Mouse (Mus musculus): ENCODE results near the gene Rita1.

The Rita1 gene

DNA sequence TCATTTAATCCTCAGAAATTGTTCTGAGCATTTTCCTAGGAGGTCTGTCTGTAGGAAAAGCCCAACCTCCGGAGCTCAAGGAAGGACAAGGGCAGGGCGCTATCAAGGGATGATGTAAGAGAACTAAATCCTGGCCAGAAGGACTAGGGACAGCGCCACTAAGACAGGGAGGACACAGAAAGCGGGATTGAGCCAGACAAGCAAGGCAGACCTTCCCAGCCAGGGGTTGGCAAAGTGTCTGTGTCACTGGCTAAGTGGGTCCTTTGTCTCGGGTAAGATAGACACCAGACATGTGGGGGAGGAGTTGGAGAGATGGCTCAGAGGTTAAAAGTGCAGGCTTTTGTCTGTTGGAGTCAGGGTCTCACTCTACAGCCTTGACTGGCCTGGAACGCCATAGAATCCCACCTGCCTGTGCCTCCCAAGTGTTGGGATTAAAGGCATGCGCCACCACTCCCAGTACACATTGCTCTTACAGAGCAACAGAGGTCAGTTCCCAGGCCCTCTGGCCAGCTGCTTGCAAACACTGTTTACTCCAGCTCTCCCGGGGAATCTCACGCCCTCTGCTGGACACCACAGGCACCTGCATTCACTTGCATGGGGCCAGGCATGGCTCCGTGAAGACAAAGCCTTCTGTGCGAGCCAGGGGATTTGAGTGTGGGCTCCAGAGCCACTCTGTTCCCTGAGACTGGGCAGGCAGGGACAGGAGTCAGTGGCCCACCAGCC, 11.3 kb downstream of the Rita1 start:
- peak in 1 of 2 experiments; percentile 79 for DNase-seq (ENCODE audit: low spot score in 2 of 2)

DNA sequence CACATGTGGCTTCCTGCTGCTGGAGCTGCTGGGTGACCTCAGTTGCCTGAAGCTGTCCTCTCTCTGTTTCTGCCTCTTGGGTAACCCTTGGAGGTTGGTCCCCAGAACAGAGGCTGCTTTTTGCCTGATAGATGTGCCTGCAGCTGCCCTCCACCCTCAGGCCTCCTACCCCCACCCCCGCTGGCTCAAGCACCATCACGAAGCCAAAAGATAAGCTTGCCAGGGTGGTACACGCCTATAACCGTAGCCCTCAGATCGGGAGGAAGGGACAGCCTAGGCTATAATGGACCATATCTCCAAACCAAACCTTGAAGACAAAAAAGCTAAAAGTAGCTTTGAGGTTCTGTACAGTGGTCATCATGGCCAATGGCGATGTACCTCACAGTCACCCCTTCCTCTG, 12.8 kb downstream of the Rita1 start:
- DNase-seq (ENCODE audit: low spot score in 2 of 2) = peak in 1 of 2 experiments; percentile 53

DNA sequence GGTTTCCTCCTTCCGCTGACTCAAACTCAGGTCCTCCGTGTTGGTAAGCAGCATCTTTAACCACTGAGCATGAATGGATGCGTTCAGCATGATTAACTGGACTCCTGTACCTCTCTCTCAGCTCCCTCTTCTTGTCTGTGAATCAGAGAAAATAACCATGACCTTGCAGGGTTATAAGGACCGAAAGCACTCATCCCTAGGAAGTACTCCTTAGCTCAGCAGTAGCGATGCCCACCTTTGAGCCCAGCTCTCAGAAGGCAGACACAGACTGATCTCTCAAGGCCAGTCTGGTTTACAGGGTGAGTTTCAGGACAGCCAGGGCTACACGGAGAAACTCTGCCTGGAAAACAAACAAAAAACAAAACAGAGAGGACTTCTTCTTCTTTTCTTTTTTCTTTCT, 17.9 kb downstream of the Rita1 start:
- no peak for DNase-seq (ENCODE audit: low spot score in 2 of 2)

DNA sequence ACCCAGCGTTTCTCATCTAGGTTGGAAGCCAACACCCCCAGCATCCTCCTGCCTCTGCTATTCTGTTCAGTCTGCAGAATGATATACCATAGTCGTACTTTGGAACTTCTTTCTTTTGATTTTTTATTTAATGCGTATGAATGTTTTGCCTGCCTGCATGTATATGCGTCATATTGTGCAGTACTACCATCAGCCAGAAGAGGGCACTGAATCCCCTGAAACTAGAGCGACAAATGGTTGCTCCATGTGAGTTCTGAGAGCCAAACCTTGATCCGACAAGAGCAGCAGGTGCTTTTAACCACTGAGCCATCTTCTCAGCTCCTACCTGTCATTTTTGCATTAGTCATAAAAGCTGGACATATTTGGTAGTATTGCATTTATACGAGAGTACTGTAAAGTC, 20.2 kb downstream of the Rita1 start:
- no peak for DNase-seq (ENCODE audit: low spot score in 2 of 2)

DNA sequence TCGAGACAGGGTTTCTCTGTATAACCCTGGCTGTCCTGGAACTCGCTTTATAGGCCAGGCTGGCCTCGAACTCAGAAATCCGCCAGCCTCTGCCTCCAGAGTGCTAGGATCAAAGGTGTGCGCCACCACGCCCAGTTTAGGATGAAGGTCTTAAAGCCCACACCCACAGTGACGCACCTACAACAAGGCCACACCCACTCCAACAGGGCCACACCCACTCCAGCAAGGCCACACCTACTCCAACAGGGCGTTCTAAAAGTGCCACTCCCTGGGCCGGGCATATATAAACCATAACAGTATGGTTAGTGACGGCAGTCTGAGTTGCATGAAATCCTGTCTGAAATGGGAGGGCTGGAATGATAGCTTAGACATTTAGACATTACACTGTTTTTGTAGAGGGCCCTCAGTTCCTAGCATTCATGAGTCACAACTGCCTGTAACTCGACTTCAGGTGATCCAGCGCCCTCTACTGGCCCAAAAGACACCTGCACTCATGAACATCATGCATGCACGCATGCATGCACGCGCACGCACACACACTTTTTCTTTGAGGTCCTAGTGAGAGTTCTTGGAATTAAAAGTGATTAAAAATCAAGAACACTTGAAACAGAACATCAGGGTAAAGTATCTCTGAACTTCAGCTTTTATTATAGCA, 21.9 kb downstream of the Rita1 start:
- DNase-seq (ENCODE audit: low spot score in 2 of 2) = no peak

DNA sequence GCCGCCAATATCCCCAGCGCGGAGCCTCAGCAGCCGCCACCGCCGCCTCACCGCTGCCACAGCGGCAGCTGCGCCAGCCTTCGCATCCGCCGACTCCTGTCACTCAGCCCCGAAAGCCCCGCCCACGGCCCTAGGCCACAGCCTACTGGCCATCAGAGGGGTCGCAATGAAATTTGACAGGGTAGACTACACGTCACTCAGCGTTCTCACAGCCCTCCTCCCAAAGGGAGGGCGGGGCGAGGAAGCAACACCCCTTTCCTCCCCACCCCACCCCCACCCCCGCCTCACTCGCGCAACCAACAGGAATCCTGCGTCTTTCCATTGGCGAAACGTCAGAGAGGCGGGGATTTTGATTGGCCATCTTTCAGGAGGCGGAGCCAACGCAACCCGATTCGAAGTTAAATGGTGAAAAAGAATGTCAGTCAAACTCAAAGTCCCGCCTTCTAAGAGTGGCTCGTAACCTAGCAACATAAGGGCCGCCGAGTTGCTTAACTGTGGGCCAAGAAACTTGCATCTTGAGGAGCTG, 23.8 kb downstream of the Rita1 start, which contains the start of the genes Tpcn1 and Iqcd:
Gene Tpcn1, minus strand, starts transcription at position 105 of the 526 bp plus-strand sequence.
Gene Iqcd, plus strand, starts transcription at position 448 of the 526 bp plus-strand sequence.
- DNase-seq (ENCODE audit: low spot score in 2 of 2) = peak; percentile 99

DNA sequence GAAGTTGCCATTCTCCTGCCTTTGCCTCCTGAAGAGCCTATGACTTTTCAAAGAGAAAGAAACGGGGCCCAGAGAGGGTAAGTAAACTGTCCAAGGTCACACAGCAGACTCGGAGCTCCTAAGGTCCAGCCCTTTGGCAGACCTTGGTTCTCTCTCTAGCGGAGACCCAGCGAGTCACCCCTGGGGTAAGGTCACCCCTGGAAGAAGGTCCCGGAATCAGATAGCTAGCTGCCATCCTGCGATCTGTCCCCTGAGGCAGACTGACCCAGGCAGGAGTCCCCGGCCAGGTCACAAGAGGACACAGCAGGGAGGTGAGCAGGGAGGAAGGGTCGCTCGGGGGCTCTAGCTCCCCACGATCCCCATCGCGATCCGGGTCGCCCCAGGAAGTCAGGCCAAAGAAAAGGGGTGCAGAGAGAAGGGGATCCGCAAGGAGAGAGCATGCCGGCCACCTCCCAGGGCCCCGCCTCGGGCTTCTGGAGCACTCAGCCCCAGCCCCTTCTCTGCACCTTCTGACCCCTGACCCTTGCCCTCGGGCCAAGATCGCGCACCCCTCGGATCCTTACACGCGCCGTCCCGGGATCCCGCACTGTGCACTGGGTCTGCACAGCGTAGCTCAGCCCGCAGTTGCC, 24.3 kb downstream of the Rita1 start:
- DNase-seq (ENCODE audit: low spot score in 2 of 2) = no peak

DNA sequence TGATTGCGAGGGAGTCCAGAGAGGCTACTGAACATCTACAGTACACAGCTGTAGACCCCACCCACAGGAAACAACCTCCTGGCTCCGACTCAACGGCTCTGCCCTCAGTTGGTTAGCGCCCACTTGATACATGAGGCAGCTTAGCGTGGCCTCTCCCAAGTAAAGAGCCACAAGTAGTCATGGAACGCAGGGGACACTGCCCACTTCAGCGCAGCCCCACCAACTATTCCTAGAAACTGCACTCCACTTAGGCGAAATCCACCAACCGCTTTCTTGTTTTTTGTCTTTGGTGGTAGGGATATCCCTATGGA, 24.8 kb downstream of the Rita1 start:
- DNase-seq (ENCODE audit: low spot score in 2 of 2) = peak; percentile 67 to 79

DNA sequence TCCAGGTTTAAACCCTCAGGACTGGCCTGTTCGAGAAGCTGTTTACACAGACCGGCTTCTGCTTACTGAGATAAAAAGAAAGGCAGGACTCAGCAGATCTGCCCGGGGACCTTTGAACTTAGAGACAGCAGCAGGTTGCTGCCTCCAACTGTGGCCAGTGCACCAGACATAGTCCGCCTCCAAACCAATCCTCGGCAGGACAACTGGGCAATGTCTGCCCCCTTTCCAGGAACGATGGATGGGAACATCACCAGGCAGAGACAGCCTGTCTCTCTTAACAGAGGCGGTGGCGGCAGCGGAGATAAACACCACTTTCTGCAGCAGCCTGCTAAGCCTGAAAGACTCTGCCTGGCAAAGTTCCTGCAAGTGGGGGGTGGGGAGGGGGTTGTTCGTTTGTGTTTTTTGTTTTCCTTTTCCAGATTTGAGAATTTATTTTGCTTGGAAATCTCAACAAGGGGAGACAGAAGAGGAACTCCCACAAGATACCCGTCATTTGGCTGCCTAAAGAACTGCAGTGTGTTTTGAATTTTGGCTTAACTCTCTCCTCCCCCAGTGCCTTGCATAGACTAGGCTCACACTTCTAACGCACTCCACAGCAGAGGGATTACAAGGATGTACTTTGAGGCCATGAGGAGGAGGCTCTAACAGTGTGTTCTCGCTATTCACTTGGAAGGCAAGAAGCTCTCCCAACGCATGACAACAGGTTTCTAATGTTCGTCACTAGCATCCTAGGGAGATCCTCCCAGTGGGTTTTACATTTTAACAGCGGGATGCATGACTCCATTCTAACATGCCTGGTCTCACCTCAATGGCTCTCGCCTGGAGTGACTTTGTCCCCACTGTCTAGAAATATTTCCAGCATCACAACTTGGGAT, 25.4 kb downstream of the Rita1 start:
- DNase-seq (ENCODE audit: low spot score in 2 of 2) = peak; percentile 46 to 79

DNA sequence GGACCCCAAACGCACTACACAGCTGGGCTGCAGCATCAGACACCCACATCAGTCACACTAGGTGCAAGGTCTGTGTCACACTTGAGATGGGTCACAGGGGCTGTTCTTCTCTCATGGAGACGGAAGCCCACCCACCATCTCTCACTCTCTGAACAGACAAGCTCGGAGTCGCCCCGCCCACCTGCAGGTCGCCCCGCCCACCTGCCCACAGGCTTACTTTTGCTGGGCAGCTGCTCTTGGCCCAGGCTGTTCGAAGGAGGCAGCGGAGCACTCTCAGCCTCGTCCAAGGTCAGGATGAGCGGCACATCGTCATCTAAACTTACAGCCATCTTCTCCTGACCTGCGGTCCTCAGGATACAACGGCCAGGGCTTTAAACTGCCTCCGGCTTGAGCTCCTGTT, 27.4 kb downstream of the Rita1 start:
- DNase-seq (ENCODE audit: low spot score in 2 of 2) = no peak

DNA sequence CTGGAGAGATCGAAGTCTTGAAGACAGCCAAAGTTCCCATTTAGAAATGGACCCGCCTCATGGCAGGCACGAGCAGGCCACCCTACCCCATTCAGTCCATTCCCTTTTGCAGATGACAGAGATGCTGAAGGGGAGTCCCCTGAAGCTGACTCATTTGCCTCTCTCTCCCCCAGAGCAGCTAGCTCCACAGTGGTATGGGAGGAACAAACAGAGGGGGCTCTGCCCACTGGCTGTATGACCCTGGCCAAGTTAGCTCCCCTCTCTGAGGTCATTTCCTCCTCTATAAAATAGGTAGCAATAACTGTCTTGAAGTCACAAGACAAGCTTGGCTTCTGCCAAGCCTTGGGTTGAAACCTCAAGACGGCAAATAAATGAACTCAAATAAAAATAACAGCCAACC, 28.9 kb downstream of the Rita1 start:
- DNase-seq (ENCODE audit: low spot score in 2 of 2) = no peak

DNA sequence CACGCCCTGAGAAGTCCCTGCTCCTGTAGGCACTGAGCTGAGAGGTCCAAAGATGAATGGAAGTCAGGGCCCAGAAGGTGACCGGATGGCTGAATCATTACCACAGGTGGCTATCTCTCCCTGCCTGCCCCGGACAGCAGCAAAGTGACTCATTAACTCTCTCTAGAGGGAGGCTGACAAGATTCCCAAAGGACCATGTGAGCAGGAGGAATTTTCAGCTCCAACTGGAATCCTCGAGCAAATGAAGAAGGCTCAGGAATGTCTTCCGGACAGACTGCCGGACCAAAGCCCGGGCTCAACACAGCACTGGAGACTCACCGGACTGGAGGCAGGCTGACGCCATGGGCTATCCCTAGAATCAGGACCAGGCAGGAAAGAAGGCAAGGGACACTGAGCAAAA, 30.4 kb downstream of the Rita1 start:
- DNase-seq (ENCODE audit: low spot score in 2 of 2) = no peak

DNA sequence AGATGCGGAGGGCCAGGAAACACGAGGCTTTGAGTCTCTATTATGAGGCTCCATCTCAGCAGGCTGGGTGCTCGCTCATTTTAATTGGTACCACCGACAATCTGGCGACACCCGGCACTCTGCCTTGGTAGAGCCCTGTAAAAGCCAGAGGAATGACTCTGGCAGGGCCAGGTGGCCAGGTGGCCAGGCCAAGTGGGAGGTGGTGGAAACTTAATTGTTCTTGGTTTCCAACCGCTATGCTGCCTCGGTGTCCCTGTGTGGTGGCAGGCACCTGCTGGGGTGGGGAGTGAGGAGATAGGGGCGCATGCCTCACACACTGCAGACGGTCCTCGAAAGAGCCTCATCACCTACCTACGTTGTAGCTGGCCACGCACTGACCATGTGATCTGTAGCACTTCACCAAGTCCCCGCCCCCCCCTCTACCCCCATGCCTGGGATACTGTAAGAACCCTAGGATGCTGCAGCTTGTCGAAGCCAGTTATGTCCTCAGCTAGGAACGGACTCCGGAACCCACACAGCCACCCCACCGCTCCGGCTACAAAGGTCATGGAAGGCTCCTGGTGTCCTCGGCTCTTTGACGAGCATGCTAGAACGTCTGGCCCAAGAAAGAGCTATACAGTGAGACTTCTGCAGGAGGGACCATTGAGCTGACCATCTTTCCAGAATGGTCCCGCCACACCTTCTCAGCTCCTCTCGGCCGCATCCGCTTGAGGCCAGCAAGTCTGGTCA, 32.3 kb downstream of the Rita1 start:
- DNase-seq (ENCODE audit: low spot score in 2 of 2) = no peak

DNA sequence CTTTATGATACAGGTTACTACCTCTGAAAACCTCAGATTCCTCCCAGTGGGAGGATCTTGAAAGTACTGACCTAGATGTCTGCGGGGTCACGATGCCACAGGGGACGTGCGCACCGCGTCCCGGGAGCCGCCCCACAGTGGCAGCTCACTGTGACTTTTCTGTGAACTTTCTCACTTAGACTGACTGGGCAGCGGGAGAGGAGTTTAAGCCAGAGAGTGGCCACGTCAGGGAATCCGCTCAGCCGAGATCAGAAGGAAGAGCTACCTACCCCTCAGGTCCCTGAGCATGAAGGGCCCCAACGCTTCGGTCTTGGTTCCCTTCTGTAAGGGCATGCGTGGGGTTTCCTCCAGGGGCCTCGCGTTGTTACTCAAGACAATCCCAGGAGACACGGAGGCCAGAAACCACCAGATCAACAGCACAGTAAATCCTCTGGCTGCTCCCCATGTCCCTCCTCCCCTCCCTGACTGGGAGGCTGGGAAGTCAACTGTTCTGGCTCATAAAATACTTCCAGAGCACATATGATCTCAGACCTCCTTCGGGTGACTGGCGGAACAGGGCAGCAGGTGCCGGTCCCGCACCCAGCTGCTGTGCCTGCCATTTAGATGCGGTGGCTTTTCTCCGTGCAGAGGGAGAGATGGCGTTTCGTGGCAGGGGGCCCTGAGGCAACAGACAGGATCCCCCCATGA, 33.0 kb downstream of the Rita1 start:
- DNase-seq (ENCODE audit: low spot score in 2 of 2) = no peak

DNA sequence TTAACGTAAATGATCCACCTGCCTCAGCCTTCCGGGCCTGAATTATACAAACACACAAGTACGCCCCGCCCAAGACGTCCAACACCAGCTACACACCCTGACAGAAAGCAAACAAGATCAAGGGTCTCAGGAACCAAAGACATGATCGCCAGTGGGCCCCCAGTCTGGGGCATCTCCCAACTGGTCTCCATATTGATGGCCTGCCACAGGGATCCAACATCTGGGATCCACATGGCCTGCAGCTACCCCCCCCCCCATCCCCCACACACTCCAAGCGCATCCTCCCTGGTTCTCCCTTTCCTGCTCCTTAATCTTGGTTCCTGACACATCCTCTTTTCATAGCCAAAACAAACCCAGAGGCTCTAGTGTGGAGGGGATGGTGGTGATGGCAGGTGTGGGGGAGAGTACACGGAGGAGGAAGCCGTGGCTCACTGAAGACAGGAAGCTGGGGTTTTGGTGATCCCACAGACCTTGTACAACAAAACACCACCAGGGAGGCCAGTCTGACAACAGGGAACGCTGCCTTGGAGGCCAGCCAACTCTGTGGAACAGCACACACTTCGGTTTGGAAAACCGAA, 33.8 kb downstream of the Rita1 start:
- peak; percentile 58 to 80 for DNase-seq (ENCODE audit: low spot score in 2 of 2)

DNA sequence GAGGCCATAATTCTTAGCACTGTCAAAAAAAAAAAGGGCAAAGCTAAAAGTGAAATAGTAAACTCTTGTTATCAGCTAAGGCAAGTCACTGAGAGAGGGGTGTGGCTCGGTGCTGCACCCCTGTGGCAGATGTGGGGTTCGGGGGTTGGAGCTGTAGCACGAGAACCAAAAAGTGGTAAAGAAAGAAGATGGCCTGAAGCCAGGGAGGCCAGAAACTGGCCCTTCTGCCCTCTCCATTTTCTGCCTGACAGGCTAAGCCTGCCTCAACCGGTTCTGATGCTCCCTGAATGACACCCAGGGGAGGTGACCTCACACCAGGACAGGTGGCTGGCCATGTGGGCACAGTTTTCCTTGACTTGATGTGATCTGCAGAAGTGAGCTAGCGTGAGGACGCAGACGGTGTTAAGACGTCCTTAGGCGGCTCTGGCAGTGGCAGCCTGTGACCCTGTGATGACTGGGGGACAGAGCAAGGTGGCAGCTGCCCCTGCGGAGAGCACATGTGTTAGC, 34.4 kb downstream of the Rita1 start:
- DNase-seq (ENCODE audit: low spot score in 2 of 2) = peak; percentile 85 to 89

DNA sequence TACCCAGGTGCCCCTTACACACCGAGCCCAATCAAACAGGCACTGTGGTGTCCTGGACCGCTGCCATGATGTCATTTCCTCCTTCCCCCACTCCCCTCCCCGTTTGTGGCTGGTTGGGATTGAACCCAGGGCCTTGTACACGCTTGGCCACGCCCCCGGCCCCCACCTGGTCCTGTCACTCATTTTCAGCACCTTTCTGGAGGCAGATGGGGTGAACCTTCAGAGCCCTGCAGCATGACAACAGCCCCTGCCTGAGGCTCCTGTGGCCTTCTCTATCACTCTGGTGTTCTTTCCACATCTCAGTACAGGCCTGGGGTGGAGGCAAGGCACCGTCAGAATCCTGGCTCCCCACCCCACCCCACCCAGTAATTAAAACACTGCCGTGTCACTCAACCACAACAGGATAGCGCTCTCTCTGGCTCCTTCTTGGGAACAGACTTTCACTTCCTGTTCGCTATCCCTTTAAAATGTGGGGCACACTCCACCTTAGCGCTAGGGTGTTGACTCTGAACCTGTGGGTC, 35.5 kb downstream of the Rita1 start:
- DNase-seq (ENCODE audit: low spot score in 2 of 2) = no peak

DNA sequence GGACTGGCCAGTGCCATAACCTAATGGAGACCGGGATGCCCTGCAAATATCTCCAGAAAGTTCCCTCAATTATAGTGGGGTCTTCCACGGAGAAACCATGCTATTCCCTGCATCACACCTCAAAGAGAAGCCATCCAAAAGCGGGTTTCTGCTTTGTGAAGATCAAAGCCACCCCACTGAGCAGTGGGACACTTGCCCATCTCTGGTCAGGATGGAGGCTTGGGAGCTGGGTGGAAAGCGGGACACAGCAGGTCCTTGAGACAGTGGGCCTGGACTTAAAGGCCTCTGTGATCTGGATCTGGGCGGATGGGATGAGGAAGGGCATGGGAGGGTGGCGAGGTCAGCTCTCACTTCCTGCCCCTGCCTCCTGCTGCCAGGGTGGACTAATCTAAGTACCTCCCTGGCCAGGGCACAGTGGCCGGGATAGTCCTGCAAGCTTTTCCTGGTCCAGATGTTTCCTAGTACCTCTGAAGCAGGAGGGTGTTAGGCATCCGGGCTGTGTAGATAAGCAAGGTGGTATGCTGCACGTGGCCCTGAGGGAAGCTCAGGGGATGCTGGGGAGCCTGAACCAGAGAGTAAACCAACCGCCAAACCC, 37.8 kb downstream of the Rita1 start:
- DNase-seq (ENCODE audit: low spot score in 2 of 2) = no peak

DNA sequence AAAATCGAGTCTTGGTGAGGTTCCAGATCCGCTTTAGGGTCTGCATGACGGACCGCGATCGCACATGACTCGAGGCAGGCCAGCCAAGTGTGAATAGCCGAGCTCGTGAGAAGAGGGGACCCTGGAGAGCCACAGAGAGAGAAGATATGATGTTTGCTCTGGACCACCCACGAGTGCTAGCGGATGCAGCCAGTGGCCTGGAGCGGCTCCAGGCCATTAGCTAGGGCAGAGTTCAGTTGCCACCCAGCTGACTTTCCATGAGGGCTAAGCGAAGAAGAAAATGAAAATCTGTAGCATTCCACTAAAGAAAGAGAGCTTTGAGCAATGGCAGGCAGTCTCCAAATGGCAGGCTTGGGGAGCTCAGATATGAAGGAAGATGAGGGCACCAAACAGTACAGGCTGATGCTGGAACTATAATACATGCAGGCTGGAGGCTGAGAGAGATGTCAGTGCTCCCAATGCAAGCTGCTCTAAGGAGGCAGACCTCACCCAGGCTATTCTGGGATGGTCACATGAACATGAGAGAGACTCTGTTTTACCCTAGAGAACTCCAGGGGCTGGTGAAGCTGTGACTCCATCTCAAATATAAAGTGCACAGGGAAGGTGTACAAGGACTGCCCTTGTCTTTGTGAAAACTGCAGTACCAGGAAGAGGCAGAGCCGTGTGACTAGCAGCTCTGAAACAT, 41.2 kb downstream of the Rita1 start:
- DNase-seq (ENCODE audit: low spot score in 2 of 2) = no peak
